Mouse (Mus musculus): ENCODE data around the gene Hfm1. TPM values are rescaled to one million over a fixed set of nuclear protein-coding genes. Genes with fewer than 3 reads are reported as not detected.
A peak's percentile ranks its signal among the peaks of the same experiment; 100 is the strongest.

The Hfm1 gene
- polyA plus RNA-seq, 1 experiment = not detected

- Histone ChIP-seq H3K4me1 (ENCODE audit: control insufficient read depth, insufficient read depth, low read length) (no peaks in the 10 kb centered on the region), H3K4me3 (replicated peaks; ENCODE audit: extremely low read depth, low read depth, low read length) (no peak overlapping the region)
- TF ChIP-seq CTCF (IDR thresholded peaks at IDR 0.05; ENCODE audit: insufficient read depth, low read length) (no peak), POLR2A (IDR thresholded peaks at IDR 0.05; ENCODE audit: borderline replicate concordance, extremely low read depth, low read depth, low read length) (no peak)
- DNase-seq = no peak
- WGBS = 85% methylated on average over 5 of the region's 5 CpGs
Measured at GRCm38 (mm10) chr5:106824716-106825115, 101.4 kb downstream of the Hfm1 start.

- no peak for TF ChIP-seq CTCF (IDR thresholded peaks at IDR 0.05; ENCODE audit: insufficient read depth, low read length)
- TF ChIP-seq POLR2A (IDR thresholded peaks at IDR 0.05; ENCODE audit: borderline replicate concordance, extremely low read depth, low read depth, low read length) = no peak
- Histone ChIP-seq H3K4me1 (ENCODE audit: control insufficient read depth, insufficient read depth, low read length) (no peaks in the 10 kb centered on the region), H3K4me3 (replicated peaks; ENCODE audit: extremely low read depth, low read depth, low read length) (no peak overlapping the region)
- WGBS = 83% methylated on average over 8 of the region's 8 CpGs
- no peak for DNase-seq
Measured at GRCm38 (mm10) chr5:106819630-106820029, 106.5 kb downstream of the Hfm1 start.

GRCm38 (mm10) chr5:106815923-106816654, 110.0 kb downstream of the Hfm1 start:
- Histone ChIP-seq H3K4me3 (replicated peaks; ENCODE audit: extremely low read depth, low read depth, low read length) (no peak overlapping the region), H3K4me1 (ENCODE audit: control insufficient read depth, insufficient read depth, low read length) (no peaks in the 10 kb centered on the region)
- no peak for DNase-seq
- no peak for TF ChIP-seq POLR2A (IDR thresholded peaks at IDR 0.05; ENCODE audit: borderline replicate concordance, extremely low read depth, low read depth, low read length)
- no peak for TF ChIP-seq CTCF (IDR thresholded peaks at IDR 0.05; ENCODE audit: insufficient read depth, low read length)
- WGBS = 58% methylated on average over 15 of the region's 15 CpGs

- TF ChIP-seq CTCF (IDR thresholded peaks at IDR 0.05; ENCODE audit: insufficient read depth, low read length) (no peak), POLR2A (IDR thresholded peaks at IDR 0.05; ENCODE audit: borderline replicate concordance, extremely low read depth, low read depth, low read length) (no peak)
- Histone ChIP-seq H3K4me1 (ENCODE audit: control insufficient read depth, insufficient read depth, low read length) (no peaks in the 10 kb centered on the region), H3K4me3 (replicated peaks; ENCODE audit: extremely low read depth, low read depth, low read length) (no peak overlapping the region)
- DNase-seq = no peak
- WGBS = 55% methylated on average over 6 of the region's 6 CpGs
Measured at GRCm38 (mm10) chr5:106814611-106815010, 111.5 kb downstream of the Hfm1 start.

- Histone ChIP-seq H3K4me1 (ENCODE audit: control insufficient read depth, insufficient read depth, low read length) (0 out of 2 replicates have a peak, but pooled peaks cover 2% of the 10 kb centered on the region), H3K4me3 (replicated peaks; ENCODE audit: extremely low read depth, low read depth, low read length) (no peak overlapping the region)
- no peak for TF ChIP-seq POLR2A (IDR thresholded peaks at IDR 0.05; ENCODE audit: borderline replicate concordance, extremely low read depth, low read depth, low read length)
- TF ChIP-seq CTCF (IDR thresholded peaks at IDR 0.05; ENCODE audit: insufficient read depth, low read length) = peak; percentile 51
- peak; percentile 51 for DNase-seq
- WGBS = 1% methylated on average over 12 of the region's 12 CpGs
Measured at GRCm38 (mm10) chr5:106803094-106803493, 123.0 kb downstream of the Hfm1 start.

- H3K4me1 ChIP-seq (ENCODE audit: control insufficient read depth, insufficient read depth, low read length) = 0 out of 2 replicates have a peak, but pooled peaks cover 2% of the 10 kb centered on the region
- no peak overlapping the region for H3K4me3 ChIP-seq (replicated peaks; ENCODE audit: extremely low read depth, low read depth, low read length)
- peak; percentile 81 for DNase-seq
- TF ChIP-seq CTCF (IDR thresholded peaks at IDR 0.05; ENCODE audit: insufficient read depth, low read length) (peak; percentile 86), POLR2A (IDR thresholded peaks at IDR 0.05; ENCODE audit: borderline replicate concordance, extremely low read depth, low read depth, low read length) (no peak)
- WGBS = 6% methylated on average over 32 of the region's 32 CpGs
Measured at GRCm38 (mm10) chr5:106801886-106802798, 124.0 kb downstream of the Hfm1 start.

- 24% methylated on average over 9 of the region's 9 CpGs for WGBS
Measured at GRCm38 (mm10) chr5:106801215-106801863, 124.8 kb downstream of the Hfm1 start.

GRCm38 (mm10) chr5:106797896-106798295, 128.2 kb downstream of the Hfm1 start:
- 0 out of 2 replicates have a peak, but pooled peaks cover 2% of the 10 kb centered on the region for H3K4me1 ChIP-seq (ENCODE audit: control insufficient read depth, insufficient read depth, low read length)
- TF ChIP-seq CTCF (IDR thresholded peaks at IDR 0.05; ENCODE audit: insufficient read depth, low read length) (no peak), POLR2A (IDR thresholded peaks at IDR 0.05; ENCODE audit: borderline replicate concordance, extremely low read depth, low read depth, low read length) (no peak)
- no peak overlapping the region for H3K4me3 ChIP-seq (replicated peaks; ENCODE audit: extremely low read depth, low read depth, low read length)
- DNase-seq = no peak
- 64% methylated on average over 5 of the region's 5 CpGs for WGBS

More at GRCm38 (mm10) chr5:106801215-106801863, 124.8 kb downstream of the Hfm1 start:
- 0 out of 2 replicates have a peak, but pooled peaks cover 2% of the 10 kb centered on the region for H3K4me1 ChIP-seq (ENCODE audit: control insufficient read depth, insufficient read depth, low read length)
- DNase-seq = no peak
- no peak overlapping the region for H3K4me3 ChIP-seq (replicated peaks; ENCODE audit: extremely low read depth, low read depth, low read length)
- TF ChIP-seq CTCF (IDR thresholded peaks at IDR 0.05; ENCODE audit: insufficient read depth, low read length) (no peak), POLR2A (IDR thresholded peaks at IDR 0.05; ENCODE audit: borderline replicate concordance, extremely low read depth, low read depth, low read length) (no peak)

GRCm38 (mm10) chr5:106791241-106791572, 134.9 kb downstream of the Hfm1 start:
- DNase-seq = no peak
- WGBS = 11% methylated on average over 6 of the region's 6 CpGs
- Histone ChIP-seq H3K4me1 (ENCODE audit: control insufficient read depth, insufficient read depth, low read length) (no peaks in the 10 kb centered on the region), H3K4me3 (replicated peaks; ENCODE audit: extremely low read depth, low read depth, low read length) (no peak overlapping the region)
- peak; percentile 74 for TF ChIP-seq CTCF (IDR thresholded peaks at IDR 0.05; ENCODE audit: insufficient read depth, low read length)
- TF ChIP-seq POLR2A (IDR thresholded peaks at IDR 0.05; ENCODE audit: borderline replicate concordance, extremely low read depth, low read depth, low read length) = no peak

All from lung, adult 2 months (tissue).